Mouse (Mus musculus) urinary bladder, postnatal 10 days (tissue): ENCODE measurements around the gene Olfr168.
"Not testable (repeated sequence)": the region's sequence is repeated elsewhere in the genome, so short reads cannot be mapped to it uniquely, and the experiment has no call there.

Experiments used
- DNase-seq: peaks from one replicate; pipeline ENCODE4 v3.0.0; 2022; ENCODE audit warnings: low spot score

The Olfr168 gene

DNA sequence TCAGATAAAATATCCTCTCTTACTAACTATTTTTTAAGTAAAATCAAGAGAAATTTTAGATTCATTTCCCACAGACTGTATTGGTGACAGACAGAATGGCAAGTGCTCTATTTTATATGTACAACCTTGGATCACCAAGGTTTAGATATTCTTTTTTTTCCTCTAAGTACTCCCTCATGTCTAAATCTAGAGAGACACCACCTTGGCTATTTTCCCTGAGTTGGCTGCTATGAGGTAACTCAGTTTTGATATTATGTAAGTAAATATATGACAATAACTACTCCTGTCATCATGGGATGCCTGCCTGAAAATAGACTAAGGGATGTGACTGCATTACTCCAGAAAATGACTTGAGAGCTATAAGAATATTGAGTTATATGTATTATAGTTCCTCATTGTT is at the start of gene Olfr168:
Olfr168 (minus strand) TSS at position 101 of the 400 bp plus-strand sequence.
- no peak for DNase-seq

GRCm38 (mm10) chr16:19571709-19572108 is 36.4 kb upstream of the Olfr168 start, which contains the start of gene Olfr169:
TSS of gene Olfr169 (minus strand) at chr16:19571809.
- DNase-seq: not testable (repeated sequence)

- DNase-seq: not testable (repeated sequence)
Observed at GRCm38 (mm10) chr16:19553429-19553828, 18.1 kb upstream of the Olfr168 start.

GRCm38 (mm10) chr16:19552246-19552645 is 16.9 kb upstream of the Olfr168 start:
- not testable (repeated sequence) for DNase-seq

DNA sequence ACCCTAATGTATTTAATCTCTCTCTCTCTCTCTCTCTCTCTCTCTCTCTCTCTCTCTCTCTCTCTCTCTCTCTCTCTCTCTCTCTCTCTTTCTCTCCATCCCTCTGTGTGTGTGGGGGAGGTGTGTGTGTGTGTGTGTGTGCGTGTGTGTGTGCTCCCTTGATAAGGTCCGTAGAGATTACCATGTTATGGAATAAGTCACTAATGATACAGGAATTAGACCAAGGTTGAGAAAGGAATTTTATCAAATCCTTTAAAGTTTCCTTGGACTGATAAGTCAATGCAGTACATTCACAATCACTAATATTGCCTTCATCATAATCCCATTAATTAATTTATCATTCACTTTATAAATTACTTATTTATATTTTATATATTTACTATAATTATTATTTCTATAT is 13.2 kb downstream of the Olfr168 start, which contains the start of gene Olfr167:
Olfr167 (minus strand) TSS at position 101 of the 400 bp plus-strand sequence.
- DNase-seq: no peak

- no peak for DNase-seq
Observed at GRCm38 (mm10) chr16:19483394-19483793, 52.0 kb downstream of the Olfr168 start, which contains the start of gene Olfr166. TSS of gene Olfr166 (plus strand) at chr16:19483694.
